Mouse (Mus musculus): ENCODE measurements around the gene Fhod1. TPM values are rescaled to one million over a fixed set of nuclear protein-coding genes. Genes with fewer than 3 reads are reported as not detected.

The Fhod1 gene
- polyA plus RNA-seq, 1 experiment = not detected

GRCm38 (mm10) chr8:105373032-105373431 is 25.3 kb upstream of the Fhod1 start, which contains the start of gene Plekhg4:
Plekhg4 (plus strand) TSS chr8:105373274.
- peaks cover 7% of the 10 kb centered on the region for H3K4me1 ChIP-seq (ENCODE audit: control insufficient read depth, insufficient read depth, low read length)
- TF ChIP-seq CTCF (IDR thresholded peaks at IDR 0.05; ENCODE audit: insufficient read depth, low read depth, low read length) (no peak), POLR2A (IDR thresholded peaks at IDR 0.05; ENCODE audit: insufficient read depth, low read depth, low read length) (no peak)
- 81% methylated on average over 2 of the region's 2 CpGs for WGBS
- no peak within 1 kb of the TSS for H3K27ac ChIP-seq (ENCODE audit: insufficient read depth, low read depth, low read length)
- H3K4me3 ChIP-seq (ENCODE audit: insufficient read depth, low read depth, low read length) = no peak within 1 kb of the TSS

- TF ChIP-seq CTCF (IDR thresholded peaks at IDR 0.05; ENCODE audit: insufficient read depth, low read depth, low read length) (no peak), POLR2A (IDR thresholded peaks at IDR 0.05; ENCODE audit: insufficient read depth, low read depth, low read length) (no peak)
- Histone ChIP-seq H3K4me3 (ENCODE audit: insufficient read depth, low read depth, low read length) (no peak overlapping the region), H3K4me1 (ENCODE audit: control insufficient read depth, insufficient read depth, low read length) (peaks cover 7% of the 10 kb centered on the region), H3K27ac (ENCODE audit: insufficient read depth, low read depth, low read length) (no peak overlapping the region)
- WGBS = 81% methylated on average over 9 of the region's 9 CpGs
Measured at GRCm38 (mm10) chr8:105372473-105372872, 24.7 kb upstream of the Fhod1 start.

GRCm38 (mm10) chr8:105367107-105367506 is 19.4 kb upstream of the Fhod1 start:
- Histone ChIP-seq H3K27ac (ENCODE audit: insufficient read depth, low read depth, low read length) (no peak overlapping the region), H3K4me1 (ENCODE audit: control insufficient read depth, insufficient read depth, low read length) (0 out of 2 replicates have a peak, but pooled peaks cover 2% of the 10 kb centered on the region), H3K4me3 (ENCODE audit: insufficient read depth, low read depth, low read length) (no peak overlapping the region)
- WGBS = 73% methylated on average over 2 of the region's 2 CpGs
- TF ChIP-seq CTCF (IDR thresholded peaks at IDR 0.05; ENCODE audit: insufficient read depth, low read depth, low read length) = no peak
- TF ChIP-seq POLR2A (IDR thresholded peaks at IDR 0.05; ENCODE audit: insufficient read depth, low read depth, low read length) = no peak

- no peak overlapping the region for H3K27ac ChIP-seq (ENCODE audit: insufficient read depth, low read depth, low read length)
- no peak overlapping the region for H3K4me3 ChIP-seq (ENCODE audit: insufficient read depth, low read depth, low read length)
- WGBS = 66% methylated on average over 12 of the region's 12 CpGs
- TF ChIP-seq POLR2A (IDR thresholded peaks at IDR 0.05; ENCODE audit: insufficient read depth, low read depth, low read length) (no peak), CTCF (IDR thresholded peaks at IDR 0.05; ENCODE audit: insufficient read depth, low read depth, low read length) (no peak)
- H3K4me1 ChIP-seq (ENCODE audit: control insufficient read depth, insufficient read depth, low read length) = 0 out of 2 replicates have a peak, but pooled peaks cover 2% of the 10 kb centered on the region
Measured at GRCm38 (mm10) chr8:105361751-105362702, 14.3 kb upstream of the Fhod1 start.

- Histone ChIP-seq H3K4me1 (ENCODE audit: control insufficient read depth, insufficient read depth, low read length) (0 out of 2 replicates have a peak, but pooled peaks cover 2% of the 10 kb centered on the region), H3K4me3 (ENCODE audit: insufficient read depth, low read depth, low read length) (no peak overlapping the region), H3K27ac (ENCODE audit: insufficient read depth, low read depth, low read length) (no peak overlapping the region)
- 51% methylated on average over 4 of the region's 4 CpGs for WGBS
- no peak for TF ChIP-seq POLR2A (IDR thresholded peaks at IDR 0.05; ENCODE audit: insufficient read depth, low read depth, low read length)
- no peak for TF ChIP-seq CTCF (IDR thresholded peaks at IDR 0.05; ENCODE audit: insufficient read depth, low read depth, low read length)
Measured at GRCm38 (mm10) chr8:105359646-105360045, 11.9 kb upstream of the Fhod1 start.

- 89% methylated on average over 15 of the region's 15 CpGs for WGBS
- TF ChIP-seq CTCF (IDR thresholded peaks at IDR 0.05; ENCODE audit: insufficient read depth, low read depth, low read length) = no peak
- no peak for TF ChIP-seq POLR2A (IDR thresholded peaks at IDR 0.05; ENCODE audit: insufficient read depth, low read depth, low read length)
- H3K4me1 ChIP-seq (ENCODE audit: control insufficient read depth, insufficient read depth, low read length) = 0 out of 2 replicates have a peak, but pooled peaks cover 2% of the 10 kb centered on the region
- no peak overlapping the region for H3K4me3 ChIP-seq (ENCODE audit: insufficient read depth, low read depth, low read length)
- no peak overlapping the region for H3K27ac ChIP-seq (ENCODE audit: insufficient read depth, low read depth, low read length)
Measured at GRCm38 (mm10) chr8:105359208-105359607, 11.5 kb upstream of the Fhod1 start.

GRCm38 (mm10) chr8:105356681-105357080 is 8.9 kb upstream of the Fhod1 start:
- 92% methylated on average over 14 of the region's 14 CpGs for WGBS
- H3K27ac ChIP-seq (ENCODE audit: insufficient read depth, low read depth, low read length) = no peak overlapping the region

GRCm38 (mm10) chr8:105355179-105356024 is 7.6 kb upstream of the Fhod1 start:
- Histone ChIP-seq H3K27ac (ENCODE audit: insufficient read depth, low read depth, low read length) (no peak overlapping the region), H3K4me3 (ENCODE audit: insufficient read depth, low read depth, low read length) (no peak overlapping the region), H3K4me1 (ENCODE audit: control insufficient read depth, insufficient read depth, low read length) (peaks cover 10% of the 10 kb centered on the region)
- TF ChIP-seq CTCF (IDR thresholded peaks at IDR 0.05; ENCODE audit: insufficient read depth, low read depth, low read length) (no peak), POLR2A (IDR thresholded peaks at IDR 0.05; ENCODE audit: insufficient read depth, low read depth, low read length) (no peak)
- WGBS = 84% methylated on average over 26 of the region's 26 CpGs

More at GRCm38 (mm10) chr8:105356681-105357080, 8.9 kb upstream of the Fhod1 start:
- Histone ChIP-seq H3K4me3 (ENCODE audit: insufficient read depth, low read depth, low read length) (no peak overlapping the region), H3K4me1 (ENCODE audit: control insufficient read depth, insufficient read depth, low read length) (peaks cover 7% of the 10 kb centered on the region; the same call in 1 of the 2 replicates)
- TF ChIP-seq POLR2A (IDR thresholded peaks at IDR 0.05; ENCODE audit: insufficient read depth, low read depth, low read length) = no peak

Measured in olfactory bulb, adult 2 months (tissue).